Mouse (Mus musculus) E14TG2a.4 (cell line): Measurements from ENCODE around the gene Slc25a28.

Experiments used
- H3K27me3 ChIP-seq: 2 replicates; pipeline ENCODE4 v1.6.1; 2014; ENCODE audit warnings: low read length, control low read depth; ENCODE audit not compliant: insufficient read depth
- H3K36me3 ChIP-seq: 2 replicates; pipeline ENCODE4 v1.6.1; 2014; ENCODE audit warnings: low read length, control low read depth; ENCODE audit not compliant: insufficient read depth
- H3K4me1 ChIP-seq: replicated peaks from 2 replicates; pipeline ENCODE4 v1.6.1; 2014; ENCODE audit warnings: low read depth, low read length, control low read depth
- H3K4me3 ChIP-seq: replicated peaks from 2 replicates; pipeline ENCODE4 v1.5.1; 2014; ENCODE audit warnings: mild to moderate bottlenecking, low read length
- H3K9me3 ChIP-seq: 2 replicates; pipeline ENCODE4 v1.6.1; 2014; ENCODE audit warnings: low read length, control low read depth
- CTCF ChIP-seq: conservative IDR thresholded peaks from 2 replicates; pipeline ENCODE4 v1.5.1; 2014; ENCODE audit warnings: low read length
- NANOG ChIP-seq: IDR thresholded peaks from 2 replicates; pipeline ENCODE4 v1.6.1; 2014; ENCODE audit warnings: borderline replicate concordance, low read length, mixed read lengths
- POU5F1 ChIP-seq: IDR thresholded peaks from 2 replicates; pipeline ENCODE4 v1.6.1; 2014; ENCODE audit warnings: low read length, borderline replicate concordance

The Slc25a28 gene

DNA sequence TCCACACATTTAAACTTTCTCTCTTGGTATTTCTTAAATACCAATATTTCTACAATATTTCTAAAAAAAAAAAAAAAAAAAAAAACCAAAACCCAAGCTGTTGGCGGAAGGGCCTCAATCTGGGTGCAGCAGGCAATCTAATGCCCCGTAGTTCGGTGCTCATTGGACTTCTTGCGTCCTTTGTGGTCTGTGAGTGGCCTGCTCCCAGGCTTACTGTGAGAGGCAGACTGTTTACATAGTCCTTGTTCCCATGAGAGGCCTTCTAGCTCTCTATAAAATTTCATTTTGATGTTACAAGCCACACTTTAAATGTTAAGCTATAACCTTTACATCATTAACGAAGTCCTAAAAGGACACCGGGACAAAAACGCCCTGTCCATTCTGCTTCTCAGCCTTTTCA is 33.5 kb upstream of the Slc25a28 start:
- no peak for TF ChIP-seq POU5F1
- Histone ChIP-seq H3K27me3 (no peaks in the 10 kb centered on the region), H3K9me3 (no peaks in the 10 kb centered on the region), H3K4me3 (no peak overlapping the region), H3K4me1 (peaks cover 21% of the 10 kb centered on the region), H3K36me3 (peaks cover 21% of the 10 kb centered on the region)

DNA sequence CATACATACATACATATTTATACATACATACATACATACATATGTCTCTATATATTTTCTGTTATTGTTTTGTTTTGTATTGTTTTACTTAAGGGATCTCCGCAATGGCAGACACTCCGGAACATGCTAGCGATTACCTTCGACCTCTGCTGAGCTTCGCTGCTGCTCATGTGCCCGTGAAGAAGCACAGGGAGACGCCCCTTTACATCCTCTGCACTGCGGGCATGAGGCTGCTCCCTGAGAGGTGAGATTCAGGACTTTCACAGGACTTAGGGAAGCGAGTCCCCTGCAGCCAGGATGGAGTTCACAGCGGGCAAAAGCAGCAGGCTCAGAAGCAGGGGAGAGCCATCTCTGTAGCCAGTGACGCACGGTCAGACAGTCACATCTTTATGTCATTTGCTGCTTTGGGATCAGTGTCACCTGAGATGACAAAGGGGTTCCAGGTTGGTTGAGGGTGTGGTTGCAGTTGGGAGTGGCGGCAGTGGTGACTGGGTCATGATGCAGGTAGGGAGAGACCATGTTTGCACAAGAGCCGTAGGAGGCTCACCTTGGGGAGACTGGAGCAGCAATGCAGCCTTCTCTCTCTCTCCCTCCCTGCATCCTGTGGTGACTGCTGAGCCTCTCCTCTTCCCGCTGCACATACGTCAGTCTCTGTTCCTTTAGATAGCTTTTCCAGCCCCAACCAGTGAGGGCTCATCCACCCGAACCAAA is 30.3 kb upstream of the Slc25a28 start:
- H3K36me3 ChIP-seq = peaks cover 20% of the 10 kb centered on the region
- TF ChIP-seq CTCF (no peak), POU5F1 (no peak), NANOG (no peak)
- H3K27me3 ChIP-seq = no peaks in the 10 kb centered on the region
- H3K4me1 ChIP-seq = peaks cover 6% of the 10 kb centered on the region
- no peak overlapping the region for H3K4me3 ChIP-seq
- no peaks in the 10 kb centered on the region for H3K9me3 ChIP-seq

DNA sequence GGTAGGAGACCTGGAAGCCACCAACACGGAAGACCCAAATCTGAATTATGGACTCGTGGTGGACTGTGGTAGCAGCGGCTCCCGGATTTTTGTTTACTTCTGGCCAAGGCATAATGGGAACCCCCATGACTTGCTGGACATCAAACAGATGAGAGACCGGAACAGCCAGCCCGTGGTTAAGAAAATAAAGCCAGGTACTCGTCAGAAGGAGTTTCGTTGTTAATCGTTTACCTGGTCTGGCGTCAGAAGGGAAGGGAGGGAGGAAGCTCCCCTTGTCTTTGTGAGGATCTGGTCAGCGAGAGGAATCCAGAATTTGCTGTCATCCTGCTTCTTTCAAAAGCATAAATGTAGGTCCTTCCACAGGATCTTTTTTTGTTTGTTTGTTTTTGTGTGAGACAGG is 29.5 kb upstream of the Slc25a28 start:
- Histone ChIP-seq H3K9me3 (no peaks in the 10 kb centered on the region), H3K4me3 (no peak overlapping the region), H3K36me3 (peaks cover 22% of the 10 kb centered on the region), H3K4me1 (peaks cover 14% of the 10 kb centered on the region), H3K27me3 (no peaks in the 10 kb centered on the region)
- no peak for TF ChIP-seq CTCF
- TF ChIP-seq POU5F1 = no peak
- TF ChIP-seq NANOG = no peak

DNA sequence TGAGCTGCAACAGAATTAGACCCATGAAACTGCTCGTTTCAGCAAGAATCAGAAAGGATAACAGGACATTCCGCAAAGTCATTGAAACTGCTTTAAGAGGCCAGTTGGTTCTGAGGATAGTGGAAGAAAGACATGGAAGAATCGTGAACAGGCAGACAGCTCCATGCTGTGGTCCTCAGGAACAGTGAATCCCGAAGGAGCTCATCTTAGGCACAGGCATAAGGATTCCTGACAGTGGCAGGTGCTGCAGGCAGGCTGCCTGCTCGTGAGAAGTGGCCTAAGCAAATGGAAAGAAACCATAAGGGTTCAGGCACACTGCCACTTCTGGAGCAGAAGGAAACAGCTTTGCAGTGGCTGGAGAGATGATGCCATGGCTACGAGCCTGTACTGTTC is 25.1 kb upstream of the Slc25a28 start:
- Histone ChIP-seq H3K9me3 (no peaks in the 10 kb centered on the region), H3K36me3 (peaks cover 5% of the 10 kb centered on the region; the same call in 1 of the 2 replicates), H3K27me3 (0 out of 2 replicates have a peak, but pooled peaks cover 2% of the 10 kb centered on the region), H3K4me3 (no peak overlapping the region), H3K4me1 (peaks cover 23% of the 10 kb centered on the region)
- no peak for TF ChIP-seq CTCF
- TF ChIP-seq NANOG = no peak
- TF ChIP-seq POU5F1 = no peak

DNA sequence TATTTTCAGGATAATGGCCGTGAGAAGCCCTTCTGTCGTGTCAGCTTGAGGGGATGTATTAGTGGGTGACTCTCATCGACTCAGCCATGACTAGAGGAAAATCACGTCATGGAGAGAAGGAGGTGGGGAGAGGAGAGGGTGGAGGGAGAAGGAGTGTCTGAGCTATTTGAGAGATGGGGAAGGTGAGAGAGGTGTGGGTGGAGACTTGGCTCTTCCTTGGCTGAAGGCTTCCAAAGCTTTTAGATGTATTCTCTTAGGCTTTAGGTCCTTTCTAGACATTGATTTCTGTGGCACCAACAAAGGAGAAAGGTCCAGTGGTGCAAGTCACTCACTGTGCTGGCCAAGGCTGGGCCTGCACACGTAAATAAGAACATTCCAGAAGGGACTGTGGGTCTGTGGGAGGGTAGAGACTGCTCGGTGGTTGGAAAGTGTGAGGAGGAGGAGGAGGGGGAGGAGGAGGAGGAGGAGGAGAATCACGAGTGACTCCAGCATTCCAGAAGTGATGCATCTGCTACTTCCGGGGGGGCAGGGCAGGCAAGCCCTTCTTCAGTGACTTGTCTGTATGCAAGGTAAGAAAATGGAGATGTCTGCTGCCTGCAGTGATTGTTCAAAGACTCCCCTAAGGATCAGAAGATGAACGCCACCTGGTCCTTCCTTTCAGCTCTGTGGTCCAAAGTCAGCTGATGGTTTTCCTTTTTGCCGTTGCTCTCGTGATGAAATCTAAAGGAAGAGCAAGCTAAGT is 24.5 kb upstream of the Slc25a28 start:
- TF ChIP-seq CTCF (no peak), NANOG (no peak), POU5F1 (no peak)
- H3K4me3 ChIP-seq = no peak overlapping the region
- H3K4me1 ChIP-seq = peaks cover 22% of the 10 kb centered on the region
- no peaks in the 10 kb centered on the region for H3K9me3 ChIP-seq
- H3K27me3 ChIP-seq = 0 out of 2 replicates have a peak, but pooled peaks cover 2% of the 10 kb centered on the region
- H3K36me3 ChIP-seq = peaks cover 4% of the 10 kb centered on the region; the same call in 1 of the 2 replicates

DNA sequence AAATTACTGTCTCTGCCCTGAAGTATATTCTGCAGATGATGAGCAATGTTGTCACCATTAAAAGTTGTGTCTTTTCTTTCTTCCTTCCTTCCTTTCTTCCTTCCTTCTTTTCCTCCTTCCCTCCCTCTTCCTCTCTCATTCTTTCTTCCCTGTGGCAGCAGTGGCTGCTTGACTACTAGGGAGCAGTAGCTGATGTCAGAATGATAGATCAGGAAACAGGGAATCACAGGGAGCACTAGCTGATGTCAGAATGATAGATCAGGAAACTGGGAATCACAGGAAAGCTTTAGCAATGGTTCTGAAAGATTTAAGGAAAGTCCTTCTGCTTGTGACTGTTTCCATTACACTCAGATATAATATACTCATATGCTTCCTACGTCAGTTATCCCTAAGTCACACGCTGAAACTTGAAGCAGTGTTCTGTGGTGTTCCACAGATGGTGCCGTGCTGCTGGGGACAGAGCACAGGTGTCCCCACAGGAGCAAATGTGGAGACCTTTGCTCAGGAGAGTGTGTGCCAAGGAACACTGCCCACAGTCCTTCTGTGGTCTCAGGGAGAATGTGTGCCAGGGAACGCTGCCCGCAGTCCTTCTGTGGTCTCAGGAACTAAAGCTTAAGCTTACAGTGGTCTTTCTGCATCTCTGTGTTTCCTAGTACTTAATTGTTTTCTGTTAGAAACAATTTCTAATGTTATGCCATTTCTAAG is 23.1 kb upstream of the Slc25a28 start:
- H3K4me1 ChIP-seq = peaks cover 22% of the 10 kb centered on the region
- H3K9me3 ChIP-seq = no peaks in the 10 kb centered on the region
- TF ChIP-seq POU5F1 (no peak), NANOG (no peak), CTCF (no peak)

DNA sequence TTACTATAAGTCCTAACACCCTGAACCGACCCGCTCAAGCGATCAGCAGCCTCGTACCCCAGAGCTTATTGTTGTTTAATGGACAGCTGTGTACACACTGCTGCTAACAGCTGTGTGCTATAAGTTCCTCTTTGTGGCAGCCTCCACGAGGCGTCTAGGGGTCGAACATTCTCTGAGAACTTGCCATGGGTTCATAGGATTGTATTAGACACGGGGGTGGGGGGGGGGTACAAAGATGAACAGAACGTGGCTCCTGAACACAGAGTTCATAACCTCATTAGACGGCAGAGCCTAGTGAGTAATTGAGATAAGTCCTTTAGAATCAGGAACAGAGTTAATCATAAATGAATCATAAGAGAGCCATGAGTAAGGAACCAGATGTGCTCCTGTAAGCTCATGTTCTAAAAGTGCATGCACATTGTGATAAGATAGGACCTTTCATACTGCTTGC is 20.9 kb upstream of the Slc25a28 start:
- peaks cover 27% of the 10 kb centered on the region for H3K4me1 ChIP-seq
- TF ChIP-seq CTCF (no peak), NANOG (no peak), POU5F1 (no peak)
- peaks cover 4% of the 10 kb centered on the region; the same call in 1 of the 2 replicates for H3K36me3 ChIP-seq
- H3K27me3 ChIP-seq = 0 out of 2 replicates have a peak, but pooled peaks cover 2% of the 10 kb centered on the region
- no peaks in the 10 kb centered on the region for H3K9me3 ChIP-seq
- H3K4me3 ChIP-seq = no peak overlapping the region

More for the DNA sequence above, 23.1 kb upstream of the Slc25a28 start:
- no peak overlapping the region for H3K4me3 ChIP-seq
- H3K36me3 ChIP-seq = peaks cover 4% of the 10 kb centered on the region; the same call in 1 of the 2 replicates
- H3K27me3 ChIP-seq = 0 out of 2 replicates have a peak, but pooled peaks cover 2% of the 10 kb centered on the region

DNA sequence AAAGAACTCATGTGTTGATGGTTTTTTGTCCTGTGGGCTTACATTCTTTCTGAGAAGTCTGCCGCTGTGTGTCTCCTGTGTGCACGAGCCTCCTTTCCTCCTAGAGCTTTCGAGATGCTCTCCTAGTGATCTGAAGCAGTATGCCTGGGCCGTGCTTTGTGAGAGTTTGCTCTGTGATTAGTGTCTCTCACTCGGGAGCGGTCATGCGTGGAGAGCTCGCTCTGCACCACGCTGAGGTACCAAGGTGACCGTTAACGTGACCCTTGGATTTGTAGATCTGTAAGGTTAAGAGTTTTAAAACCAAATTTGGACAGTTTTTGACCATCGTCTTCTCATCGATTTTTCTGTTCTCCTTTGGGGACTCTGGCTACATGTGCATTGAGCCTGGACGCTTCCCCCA is 18.1 kb upstream of the Slc25a28 start:
- 0 out of 2 replicates have a peak, but pooled peaks cover 2% of the 10 kb centered on the region for H3K27me3 ChIP-seq
- H3K4me3 ChIP-seq = no peak overlapping the region
- no peaks in the 10 kb centered on the region for H3K9me3 ChIP-seq
- TF ChIP-seq CTCF (no peak), POU5F1 (no peak)
- peaks cover 22% of the 10 kb centered on the region for H3K4me1 ChIP-seq
- H3K36me3 ChIP-seq = no peaks in the 10 kb centered on the region
